Mouse (Mus musculus): Measurements from ENCODE around the gene Aldh16a1.

DNA sequence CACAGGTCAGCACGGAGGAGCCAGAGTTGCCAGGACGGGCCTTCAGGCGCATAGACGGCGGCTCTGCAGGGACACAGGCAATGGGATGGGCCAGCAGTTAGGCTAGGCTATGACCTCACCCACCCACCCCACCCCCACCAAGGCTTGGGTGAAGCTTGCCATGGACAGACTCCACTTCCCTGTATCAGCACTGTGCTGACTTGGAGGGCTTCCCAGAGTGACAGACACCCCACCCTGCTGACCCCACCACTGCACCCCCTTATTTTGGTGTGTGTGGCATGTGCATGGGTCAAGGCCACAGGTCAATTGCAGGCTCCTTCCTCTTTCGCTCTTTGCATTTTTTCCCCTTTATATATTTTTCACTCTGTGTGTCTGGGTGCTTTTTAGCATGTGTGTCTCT, 59.0 kb downstream of the Aldh16a1 start:
- TF ChIP-seq EP300 (IDR thresholded peaks at IDR 0.05; ENCODE audit: low read depth) (no peak), CTCF (IDR thresholded peaks at IDR 0.05; ENCODE audit: low read depth) (no peak)
